Mouse (Mus musculus): Measurements from ENCODE around the gene Pik3c2a. TPM values are rescaled to one million over a fixed set of nuclear protein-coding genes. Genes with fewer than 3 reads are reported as not detected.

The Pik3c2a gene
- total and polyA plus RNA-seq, 3 experiments = 10.9 to 35.3 (median 14.3) TPM

- H3K27me3 ChIP-seq (replicated peaks) = no peaks in the 10 kb centered on the region
- in situ Hi-C loops (cut with MboI; ENCODE audit: low pct_ligation_motif_present, low pct_unique_long_range_greater_than_20kb, low sequenced_read_pairs) (no loop called here), dilution Hi-C loops (cut with MboI; ENCODE audit: extremely low pct_ligation_motif_present, extremely low pct_unique_long_range_greater_than_20kb, low sequenced_read_pairs) (no loop called here)
- H3K9me3 ChIP-seq (replicated peaks; ENCODE audit: low read length) = no peaks in the 10 kb centered on the region
- H3K79me2 ChIP-seq (replicated peaks; ENCODE audit: control insufficient read depth, extremely low read depth, insufficient read depth, poor library complexity, severe bottlenecking) = no peaks in the 10 kb centered on the region
- no peaks in the 10 kb centered on the region for H3K36me3 ChIP-seq (replicated peaks in 1 of 2; ENCODE audit: control insufficient read depth in 1 of 2, insufficient read depth in 1 of 2, low read length in 1 of 2)
- no peak overlapping the region for H3K27ac ChIP-seq (ENCODE audit: insufficient read depth, low read depth)
- DNase-seq (ENCODE audit: extremely low read depth) = no peak
- no peak for TF ChIP-seq MAFK (IDR thresholded peaks at IDR 0.05; ENCODE audit: insufficient replicate concordance, low read length)
- TF ChIP-seq BHLHE40 (IDR thresholded peaks at IDR 0.05; ENCODE audit: low read depth, low read length) = no peak
- no peak for TF ChIP-seq ETS1 (conservative IDR thresholded peaks at IDR 0.05; ENCODE audit: low read depth, low read length)
- no peak for TF ChIP-seq POLR2AphosphoS2 (IDR thresholded peaks at IDR 0.05; ENCODE audit: low read depth, low read length)
- no peak for TF ChIP-seq HCFC1 (IDR thresholded peaks at IDR 0.05; ENCODE audit: low read depth, low read length)
- TF ChIP-seq ELF1 (IDR thresholded peaks at IDR 0.05; ENCODE audit: low read depth, low read length) = no peak
- no peak for TF ChIP-seq USF1 (IDR thresholded peaks at IDR 0.05; ENCODE audit: low read depth, low read length)
- no peak for TF ChIP-seq MXI1 (IDR thresholded peaks at IDR 0.05; ENCODE audit: low read depth, low read length)
- TF ChIP-seq MEF2A (IDR thresholded peaks at IDR 0.05; ENCODE audit: borderline replicate concordance, low read depth, low read length) = no peak
- no peak for TF ChIP-seq ZC3H11A (IDR thresholded peaks at IDR 0.05; ENCODE audit: low read depth, low read length)
- no peak for TF ChIP-seq CHD1 (IDR thresholded peaks at IDR 0.05; ENCODE audit: low read depth, low read length)
- TF ChIP-seq IRF4 (IDR thresholded peaks at IDR 0.05; ENCODE audit: low read depth, low read length) = no peak
- TF ChIP-seq NELFE (IDR thresholded peaks at IDR 0.05; ENCODE audit: low read depth, low read length) = no peak
- TF ChIP-seq ZNF384 (IDR thresholded peaks at IDR 0.05; ENCODE audit: low read depth, low read length) = no peak
- TF ChIP-seq E2F4 (IDR thresholded peaks at IDR 0.05; ENCODE audit: insufficient replicate concordance, low read depth, low read length) = no peak
- peaks cover 0 to 19% of the 10 kb centered on the region in 2 experiments; a peak in 3 of 4 replicates for H3K4me1 ChIP-seq (ENCODE audit: control insufficient read depth in 1 of 2, insufficient read depth in 2 of 2)
- no peak overlapping the region for H3K9ac ChIP-seq (ENCODE audit: insufficient read depth, low read depth)
- H3K4me3 ChIP-seq (replicated peaks in 1 of 3; ENCODE audit: low read depth in 2 of 3, low read length in 2 of 3, poor library complexity in 1 of 3) = no peak overlapping the region
- no peak overlapping the region for H3K4me2 ChIP-seq (ENCODE audit: insufficient read depth, low read depth, poor library complexity, severe bottlenecking)
Observed at GRCm38 (mm10) chr7:116287959-116288358, 155.3 kb downstream of the Pik3c2a start.

Other genes with a start within 250 kb of the Pik3c2a start
- 1.0 and 1.5 TPM in 2 replicates for gene Plekha7, start 135.1 kb downstream of the Pik3c2a start, total RNA-seq (2012; rRNA removed)
- gene Plekha7, start 135.1 kb downstream of the Pik3c2a start, total RNA-seq (2014; rRNA removed) = 0.23 and 0.59 TPM in 2 replicates
- gene Plekha7, start 135.1 kb downstream of the Pik3c2a start, polyA plus RNA-seq (2012; ENCODE audit: insufficient read length, low read depth) = 1.0 and 1.5 TPM in 2 replicates
- gene Rps13, start 109.3 kb downstream of the Pik3c2a start, total RNA-seq (2012; rRNA removed) = 1,979 and 2,045 TPM in 2 replicates
- gene Rps13, start 109.3 kb downstream of the Pik3c2a start, total RNA-seq (2014; rRNA removed) = 1,623 and 1,663 TPM in 2 replicates
- gene Rps13, start 109.3 kb downstream of the Pik3c2a start, polyA plus RNA-seq (2012; ENCODE audit: insufficient read length, low read depth) = 191 and 388 TPM in 2 replicates
- 11.5 and 12.8 TPM in 2 replicates for gene Nucb2, start 60.9 kb upstream of the Pik3c2a start, total RNA-seq (2012; rRNA removed)
- gene Nucb2, start 60.9 kb upstream of the Pik3c2a start, total RNA-seq (2014; rRNA removed) = 20.0 and 22.0 TPM in 2 replicates
- 25.2 and 29.4 TPM in 2 replicates for gene Nucb2, start 60.9 kb upstream of the Pik3c2a start, polyA plus RNA-seq (2012; ENCODE audit: insufficient read length, low read depth)

Data from CH12.LX (cell line).